Mouse (Mus musculus): ENCODE results near the gene Helz. TPM values are rescaled to one million over a fixed set of nuclear protein-coding genes. Genes with fewer than 3 reads are reported as not detected.
A peak's percentile ranks its signal among the peaks of the same experiment; 100 is the strongest.

Gene Helz
- total RNA-seq, 2 experiments from 2014 or later: 25.3 to 28.0 TPM

- no peak for DNase-seq (ENCODE audit: low spot score)
- intact Hi-C loops (cut with DNase I): loop anchor here (5.0 kb wide), 1 partner anchor 75 kb away; no protein-coding TSS in a partner anchor
Measured at GRCm38 (mm10) chr11:107587141-107587540, 39.4 kb downstream of the Helz start.

- intact Hi-C loops (cut with DNase I): no loop called here
- DNase-seq (ENCODE audit: low spot score): no peak
Measured at GRCm38 (mm10) chr11:107592575-107592974, 44.8 kb downstream of the Helz start.

GRCm38 (mm10) chr11:107597381-107597780, 49.7 kb downstream of the Helz start:
- no peak for DNase-seq (ENCODE audit: low spot score)
- intact Hi-C loops (cut with DNase I): no loop called here

- DNase-seq (ENCODE audit: low spot score): no peak
- intact Hi-C loops (cut with DNase I): no loop called here
Measured at GRCm38 (mm10) chr11:107605694-107606093, 58.0 kb downstream of the Helz start.

GRCm38 (mm10) chr11:107613906-107614305, 66.2 kb downstream of the Helz start:
- DNase-seq (ENCODE audit: low spot score): no peak
- intact Hi-C loops (cut with DNase I): no loop called here

GRCm38 (mm10) chr11:107615696-107616095, 68.0 kb downstream of the Helz start:
- DNase-seq (ENCODE audit: low spot score): no peak
- intact Hi-C loops (cut with DNase I): loop anchor here (5.0 kb wide), 1 partner anchor 103 kb away; no protein-coding TSS in a partner anchor

GRCm38 (mm10) chr11:107617976-107618375, 70.2 kb downstream of the Helz start:
- intact Hi-C loops (cut with DNase I): loop anchor here (5.0 kb wide), 1 partner anchor 106 kb away; no protein-coding TSS in a partner anchor

GRCm38 (mm10) chr11:107624661-107625060, 76.9 kb downstream of the Helz start:
- intact Hi-C loops (cut with DNase I): loop anchor here (10.0 kb wide), 1 partner anchor 370 kb away; no protein-coding TSS in a partner anchor
- no peak for DNase-seq (ENCODE audit: low spot score)

More at GRCm38 (mm10) chr11:107617976-107618375, 70.2 kb downstream of the Helz start:
- no peak for DNase-seq (ENCODE audit: low spot score)

- DNase-seq (ENCODE audit: low spot score): no peak
- intact Hi-C loops (cut with DNase I): loop anchor here (10.0 kb wide), 1 partner anchor 369 kb away; no protein-coding TSS in a partner anchor
Measured at GRCm38 (mm10) chr11:107625746-107626145, 78.0 kb downstream of the Helz start.

GRCm38 (mm10) chr11:107629504-107629903, 81.8 kb downstream of the Helz start:
- intact Hi-C loops (cut with DNase I): loop anchor here (1.0 to 10.0 kb wide), 2 partner anchors 224 to 365 kb away; no protein-coding TSS in a partner anchor
- DNase-seq (ENCODE audit: low spot score): peak; percentile 11

- intact Hi-C loops (cut with DNase I): loop anchor here (1.0 to 10.0 kb wide), 2 partner anchors 223 to 365 kb away; no protein-coding TSS in a partner anchor
Measured at GRCm38 (mm10) chr11:107629951-107630350, 82.2 kb downstream of the Helz start.

GRCm38 (mm10) chr11:107631124-107631523, 83.4 kb downstream of the Helz start:
- no peak for DNase-seq (ENCODE audit: low spot score)
- intact Hi-C loops (cut with DNase I): no loop called here

More at GRCm38 (mm10) chr11:107629951-107630350, 82.2 kb downstream of the Helz start:
- no peak for DNase-seq (ENCODE audit: low spot score)

- DNase-seq (ENCODE audit: low spot score): no peak
- intact Hi-C loops (cut with DNase I): no loop called here
Measured at GRCm38 (mm10) chr11:107633563-107634146, 85.9 kb downstream of the Helz start.

GRCm38 (mm10) chr11:107638137-107638536, 90.4 kb downstream of the Helz start:
- intact Hi-C loops (cut with DNase I): no loop called here

GRCm38 (mm10) chr11:107639657-107640056, 91.9 kb downstream of the Helz start:
- no peak for DNase-seq (ENCODE audit: low spot score)
- intact Hi-C loops (cut with DNase I): no loop called here

More at GRCm38 (mm10) chr11:107638137-107638536, 90.4 kb downstream of the Helz start:
- no peak for DNase-seq (ENCODE audit: low spot score)

GRCm38 (mm10) chr11:107644461-107644860, 96.7 kb downstream of the Helz start:
- intact Hi-C loops (cut with DNase I): no loop called here
- no peak for DNase-seq (ENCODE audit: low spot score)

- intact Hi-C loops (cut with DNase I): no loop called here
- no peak for DNase-seq (ENCODE audit: low spot score)
Measured at GRCm38 (mm10) chr11:107647330-107647729, 99.6 kb downstream of the Helz start.

- DNase-seq (ENCODE audit: low spot score): no peak
Measured at GRCm38 (mm10) chr11:107648668-107649067, 100.9 kb downstream of the Helz start.

GRCm38 (mm10) chr11:107649458-107649857, 101.7 kb downstream of the Helz start:
- DNase-seq (ENCODE audit: low spot score): no peak
- intact Hi-C loops (cut with DNase I): no loop called here

More at GRCm38 (mm10) chr11:107648668-107649067, 100.9 kb downstream of the Helz start:
- intact Hi-C loops (cut with DNase I): no loop called here

GRCm38 (mm10) chr11:107650422-107651051, 102.8 kb downstream of the Helz start:
- intact Hi-C loops (cut with DNase I): no loop called here
- DNase-seq (ENCODE audit: low spot score): no peak

GRCm38 (mm10) chr11:107651391-107651790, 103.7 kb downstream of the Helz start:
- intact Hi-C loops (cut with DNase I): no loop called here
- no peak for DNase-seq (ENCODE audit: low spot score)

Data from heart, postnatal 25 days (tissue).